Mouse (Mus musculus): ENCODE measurements around the gene Huwe1. TPM values are rescaled to one million over a fixed set of nuclear protein-coding genes. Genes with fewer than 3 reads are reported as not detected.

Gene Huwe1
- 79.4 and 86.2 TPM in 2 replicates for polyA plus RNA-seq (2016; fragmentation: Nextera tagmentation; extraction: Ambion mirVana)

DNA sequence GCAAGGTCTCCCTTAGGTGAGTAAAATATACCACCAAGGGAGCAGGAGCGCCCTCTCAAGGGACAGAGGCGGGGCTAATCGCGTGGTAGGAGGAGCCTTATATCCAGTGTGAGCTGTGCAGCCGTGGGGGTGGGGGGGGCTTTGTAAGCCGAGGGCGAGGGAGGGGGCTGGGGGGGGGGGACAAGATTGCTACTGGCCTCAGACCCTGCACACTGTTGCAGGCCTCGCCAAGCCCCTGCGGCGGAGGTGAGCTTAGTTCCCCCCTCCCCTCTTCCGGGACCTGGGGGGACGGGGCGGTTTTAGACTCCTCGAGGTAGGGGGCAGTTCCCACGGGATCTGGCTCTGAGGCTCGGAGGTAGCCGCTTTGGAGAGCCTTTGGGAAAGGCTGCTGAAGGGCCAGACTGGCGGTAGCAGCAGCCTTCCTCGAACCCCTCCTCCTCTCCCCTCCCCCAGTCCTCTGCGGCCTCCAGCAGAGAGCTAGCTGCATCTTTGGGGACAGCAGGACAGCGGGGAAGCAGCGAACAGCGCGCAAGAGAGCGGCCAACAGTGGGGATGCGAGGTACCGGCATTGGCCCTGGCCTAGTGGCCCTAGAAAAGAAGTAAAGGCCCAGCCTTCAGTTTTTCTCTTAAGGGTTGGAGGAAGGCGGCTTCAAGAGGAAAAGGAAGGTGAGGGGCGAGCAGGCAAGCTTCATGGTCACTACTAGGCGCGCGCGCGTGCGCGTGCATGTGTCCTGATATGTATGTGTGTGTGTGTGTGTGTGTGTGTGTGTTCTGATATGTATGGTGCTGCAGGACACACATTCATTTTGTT, at the start of gene Huwe1:
Gene Huwe1, plus strand, starts transcription at position 107 of the 811 bp plus-strand sequence.
- 23% methylated on average over 32 of the region's 36 CpGs for WGBS
- Histone ChIP-seq H3K27me3 (peaks cover 6% of the 10 kb centered on the region; the same call in 1 of the 2 replicates), H3K4me3 (peak within 1 kb of the TSS; percentile 55), H3K27ac (replicated peaks) (peak within 1 kb of the TSS; percentile 96), H3K36me3 (no peaks in the 10 kb centered on the region), H3K9me3 (no peaks in the 10 kb centered on the region), H3K4me1 (no peaks in the 10 kb centered on the region), H3K4me2 (replicated peaks) (peak within 1 kb of the TSS; percentile 45), H3K9ac (replicated peaks) (peak within 1 kb of the TSS; percentile 60)
- peak; percentile 70 for ATAC-seq (ENCODE audit: low FRiP score, low read depth)

DNA sequence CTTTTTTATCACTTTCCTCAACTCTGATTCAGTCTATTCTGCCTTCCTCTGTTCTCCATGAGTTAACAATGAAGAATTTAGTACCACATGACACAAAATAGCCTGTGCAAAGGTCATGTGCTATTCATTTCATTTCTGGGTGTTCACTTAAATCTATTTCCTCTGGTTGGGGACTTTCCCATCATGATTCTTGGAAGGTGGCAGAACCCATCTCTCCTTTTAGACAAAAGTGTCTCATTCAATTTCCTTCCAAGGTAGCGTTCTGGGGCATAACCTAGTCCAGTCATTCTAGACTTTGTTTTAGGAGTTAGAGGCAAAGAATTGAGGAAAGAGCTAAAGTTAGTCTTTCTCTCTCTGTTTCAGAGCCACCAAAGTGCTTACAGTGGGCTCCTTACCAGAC, 20.3 kb upstream of the Huwe1 start:
- Histone ChIP-seq H3K36me3 (no peaks in the 10 kb centered on the region), H3K27me3 (no peaks in the 10 kb centered on the region), H3K4me2 (replicated peaks) (no peak overlapping the region), H3K9ac (replicated peaks) (no peak overlapping the region), H3K9me3 (no peaks in the 10 kb centered on the region), H3K27ac (replicated peaks) (no peak overlapping the region), H3K4me1 (no peaks in the 10 kb centered on the region), H3K4me3 (no peak overlapping the region)
- 92% methylated on average over 1 of the region's 1 CpGs for WGBS
- no peak for ATAC-seq (ENCODE audit: low FRiP score, low read depth)

DNA sequence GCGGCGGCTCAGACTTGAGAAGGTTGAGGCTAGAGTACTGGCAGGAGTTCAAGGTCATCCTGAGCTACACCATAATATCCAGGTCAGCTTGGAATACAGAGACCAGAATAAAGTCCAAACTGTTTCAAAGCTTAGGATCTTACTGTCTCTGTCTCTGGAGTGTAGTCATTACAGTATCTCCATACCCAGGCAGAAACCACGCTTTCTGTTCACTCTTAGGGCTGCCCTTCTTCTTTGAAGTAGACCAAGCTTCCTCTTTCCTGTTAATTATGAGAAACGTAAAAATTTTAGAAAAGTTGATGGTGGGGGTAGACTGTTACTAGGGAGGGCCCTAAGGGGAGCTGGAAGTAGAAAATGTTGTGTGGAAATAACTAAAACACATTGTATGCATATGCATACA, 17.7 kb upstream of the Huwe1 start:
- no peak overlapping the region for H3K9ac ChIP-seq (replicated peaks)
- H3K36me3 ChIP-seq = no peaks in the 10 kb centered on the region
- no peak overlapping the region for H3K27ac ChIP-seq (replicated peaks)
- WGBS = 86% methylated on average over 4 of the region's 4 CpGs
- no peak overlapping the region for H3K4me3 ChIP-seq
- no peaks in the 10 kb centered on the region for H3K27me3 ChIP-seq
- H3K4me2 ChIP-seq (replicated peaks) = no peak overlapping the region
- H3K9me3 ChIP-seq = no peaks in the 10 kb centered on the region
- no peaks in the 10 kb centered on the region for H3K4me1 ChIP-seq
- ATAC-seq (ENCODE audit: low FRiP score, low read depth) = no peak

DNA sequence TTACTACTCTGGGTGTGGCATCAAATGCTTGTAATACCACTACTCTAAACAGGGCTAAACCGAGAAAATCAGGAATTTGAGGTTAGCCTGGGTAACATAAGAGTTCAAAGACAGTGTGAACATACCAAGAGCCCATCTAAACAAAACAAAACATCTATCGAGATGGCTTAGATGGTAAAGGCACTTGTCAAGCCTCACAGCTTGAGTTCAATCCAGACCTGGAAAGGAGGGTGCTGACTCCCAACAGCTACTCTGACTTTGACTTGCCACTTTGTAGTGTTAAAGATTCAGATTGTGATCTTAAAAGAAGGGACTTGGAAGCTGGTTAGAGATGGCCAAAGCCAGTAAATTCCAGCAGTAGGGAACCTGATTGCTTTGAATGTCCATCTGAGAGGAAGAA, 7.8 kb upstream of the Huwe1 start:
- WGBS = 71% methylated on average over 2 of the region's 2 CpGs
- H3K36me3 ChIP-seq = no peaks in the 10 kb centered on the region
- no peak for ATAC-seq (ENCODE audit: low FRiP score, low read depth)
- H3K9ac ChIP-seq (replicated peaks) = no peak overlapping the region
- H3K4me1 ChIP-seq = no peaks in the 10 kb centered on the region
- H3K27ac ChIP-seq (replicated peaks) = no peak overlapping the region
- H3K4me2 ChIP-seq (replicated peaks) = no peak overlapping the region
- H3K9me3 ChIP-seq = no peaks in the 10 kb centered on the region
- no peaks in the 10 kb centered on the region for H3K27me3 ChIP-seq
- no peak overlapping the region for H3K4me3 ChIP-seq

DNA sequence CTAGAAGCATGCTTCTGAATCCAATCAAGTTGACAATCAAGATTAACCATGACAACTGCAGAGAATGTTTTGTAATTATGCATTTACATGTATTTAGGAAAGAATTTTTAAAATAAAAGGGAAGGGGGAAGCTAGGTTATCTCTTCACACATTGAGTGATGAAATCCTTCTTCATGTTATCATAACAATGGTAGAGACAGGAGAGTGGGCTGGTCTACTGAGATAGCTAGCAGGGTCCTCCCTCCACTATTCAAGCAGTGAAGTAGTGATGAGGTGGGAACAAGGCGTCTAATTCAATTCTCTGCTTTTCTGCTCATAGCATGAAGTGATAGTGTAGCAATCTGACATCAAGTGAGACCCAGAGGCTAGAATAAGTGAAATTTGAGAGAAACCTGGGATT, 2.6 kb upstream of the Huwe1 start:
- Histone ChIP-seq H3K27me3 (peaks cover 6% of the 10 kb centered on the region; the same call in 1 of the 2 replicates), H3K4me3 (no peak overlapping the region), H3K4me1 (no peaks in the 10 kb centered on the region), H3K9ac (replicated peaks) (no peak overlapping the region), H3K4me2 (replicated peaks) (no peak overlapping the region), H3K27ac (replicated peaks) (no peak overlapping the region), H3K9me3 (no peaks in the 10 kb centered on the region), H3K36me3 (no peaks in the 10 kb centered on the region)
- 81% methylated on average over 1 of the region's 1 CpGs for WGBS
- ATAC-seq (ENCODE audit: low FRiP score, low read depth) = no peak

DNA sequence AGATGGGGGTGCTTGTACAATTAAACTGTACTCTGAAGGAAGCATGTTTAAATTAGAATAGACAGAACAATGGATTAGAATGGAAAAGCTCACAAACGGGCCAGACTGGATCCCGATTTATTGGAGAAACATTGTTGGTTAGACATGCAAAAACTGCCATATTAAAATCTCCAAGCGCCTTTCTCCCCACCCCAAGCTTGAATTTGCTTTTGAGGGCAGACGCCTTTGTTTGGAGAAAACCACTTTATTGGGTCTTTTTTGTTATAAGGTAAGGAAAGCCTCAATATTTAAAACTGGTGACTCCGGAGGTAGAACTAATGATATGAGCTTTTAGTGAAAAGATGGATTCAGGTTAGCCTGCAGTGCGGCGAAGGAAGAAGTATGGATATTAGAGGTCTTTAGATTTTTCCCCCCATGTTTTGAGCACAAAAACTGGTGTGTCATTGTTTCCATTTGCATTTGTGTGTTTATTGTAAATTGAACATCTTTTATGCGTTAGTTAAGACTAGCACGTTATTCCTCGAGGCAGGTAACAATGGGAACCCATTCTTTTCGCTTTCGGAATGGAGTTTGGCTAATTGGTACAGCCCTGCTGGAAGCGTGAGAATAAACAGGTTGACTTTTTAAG, 1.8 kb downstream of the Huwe1 start:
- Histone ChIP-seq H3K27ac (replicated peaks) (peak overlapping the region; percentile 91), H3K9ac (replicated peaks) (peak overlapping the region; percentile 59), H3K27me3 (peaks cover 6% of the 10 kb centered on the region; the same call in 1 of the 2 replicates), H3K4me1 (no peaks in the 10 kb centered on the region), H3K9me3 (no peaks in the 10 kb centered on the region), H3K4me2 (replicated peaks) (peak overlapping the region; percentile 49), H3K36me3 (no peaks in the 10 kb centered on the region), H3K4me3 (peak overlapping the region; percentile 43)
- no peak for ATAC-seq (ENCODE audit: low FRiP score, low read depth)
- WGBS = 32% methylated on average over 13 of the region's 13 CpGs

DNA sequence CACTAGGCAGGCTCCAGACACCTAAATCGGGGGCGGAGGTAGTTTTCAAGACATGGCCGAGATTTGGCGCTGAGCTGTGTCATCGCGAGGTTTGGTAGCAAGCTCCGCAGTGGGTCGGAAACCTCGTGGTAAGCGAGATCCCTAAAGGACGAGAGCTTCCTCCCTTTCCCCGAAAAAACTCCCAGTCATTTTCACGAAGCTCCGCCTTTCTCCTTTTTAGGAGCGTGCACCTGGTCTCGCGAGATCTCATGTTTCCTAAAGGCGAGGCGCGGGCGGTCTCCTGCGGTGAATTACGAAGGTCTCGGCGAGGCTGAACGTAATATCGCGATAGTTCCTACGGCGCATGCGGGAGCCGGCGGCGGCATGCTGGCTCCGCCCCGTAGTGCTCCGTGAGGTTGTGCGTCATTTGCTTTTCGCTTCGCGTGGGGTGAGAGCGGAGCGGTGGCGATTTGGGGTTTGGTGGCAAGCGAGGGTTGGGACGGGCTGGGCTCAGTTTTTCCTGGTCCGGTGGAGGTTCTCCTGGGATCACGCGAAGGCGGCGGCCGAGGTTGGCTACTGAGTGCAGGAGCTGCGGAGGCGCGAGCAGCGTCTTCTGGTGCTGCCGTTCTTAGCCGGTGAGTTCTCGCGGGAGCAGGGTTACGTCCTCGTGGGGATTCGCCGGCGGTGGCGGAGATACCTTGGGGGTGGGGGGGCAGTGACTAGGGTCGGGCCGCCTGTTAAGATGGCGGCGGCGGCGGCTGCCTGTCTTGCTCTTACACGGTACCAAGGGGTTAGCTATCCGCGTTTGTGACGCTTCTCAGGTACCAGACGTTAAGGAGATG, 2.6 kb downstream of the Huwe1 start:
- Histone ChIP-seq H3K27ac (replicated peaks) (peak overlapping the region; percentile 91), H3K4me3 (peak overlapping the region; percentile 56), H3K4me2 (replicated peaks) (peak overlapping the region; percentile 59), H3K9ac (replicated peaks) (peak overlapping the region; percentile 60), H3K4me1 (no peaks in the 10 kb centered on the region), H3K36me3 (no peaks in the 10 kb centered on the region), H3K9me3 (no peaks in the 10 kb centered on the region), H3K27me3 (peaks cover 4% of the 10 kb centered on the region; the same call in 1 of the 2 replicates)
- ATAC-seq (ENCODE audit: low FRiP score, low read depth) = peak; percentile 84
- WGBS = 23% methylated on average over 70 of the region's 77 CpGs

DNA sequence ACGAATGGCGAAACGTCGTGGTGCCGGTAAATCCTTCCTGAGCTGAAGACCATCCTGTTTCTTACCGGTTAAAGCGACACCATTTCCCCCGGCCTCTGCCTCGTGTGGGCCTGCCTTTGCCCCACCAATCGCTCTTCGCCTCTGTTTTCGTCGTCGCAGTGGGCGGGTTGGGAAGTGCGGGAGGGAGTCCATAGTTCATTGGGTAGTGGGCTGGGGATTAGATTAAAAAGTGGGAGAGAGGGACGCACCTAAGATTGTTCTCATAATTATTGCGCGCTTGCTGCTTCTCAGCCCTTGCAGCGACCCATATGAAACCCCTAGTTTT, 3.1 kb downstream of the Huwe1 start:
- peak; percentile 35 for ATAC-seq (ENCODE audit: low FRiP score, low read depth)
- Histone ChIP-seq H3K4me2 (replicated peaks) (peak overlapping the region; percentile 59), H3K36me3 (no peaks in the 10 kb centered on the region), H3K9me3 (no peaks in the 10 kb centered on the region), H3K27me3 (peaks cover 3% of the 10 kb centered on the region; the same call in 1 of the 2 replicates), H3K9ac (replicated peaks) (peak overlapping the region; percentile 60), H3K27ac (replicated peaks) (peak overlapping the region; percentile 90), H3K4me1 (no peaks in the 10 kb centered on the region), H3K4me3 (peak overlapping the region; percentile 56)
- 30% methylated on average over 20 of the region's 20 CpGs for WGBS

DNA sequence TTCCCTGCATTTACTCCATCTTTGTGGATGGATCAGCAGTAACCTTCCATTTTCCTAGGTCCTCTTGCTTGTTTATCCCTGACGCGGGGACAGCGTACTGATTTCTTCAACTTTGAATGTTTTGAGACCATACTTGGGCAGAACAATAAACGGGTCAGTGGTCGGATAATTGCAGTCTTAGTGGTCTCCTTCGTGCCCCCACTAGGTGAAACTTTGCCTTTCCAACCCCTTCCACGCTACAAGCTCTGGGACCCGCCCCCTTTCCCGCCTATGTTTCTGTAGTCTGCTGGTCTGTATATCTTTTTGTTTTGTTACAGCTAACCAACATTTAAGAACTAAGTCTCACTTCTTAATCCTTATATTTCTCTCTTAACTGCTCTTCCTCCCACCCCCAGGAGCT, 3.8 kb downstream of the Huwe1 start:
- Histone ChIP-seq H3K4me2 (replicated peaks) (peak overlapping the region; percentile 59), H3K4me3 (peak overlapping the region; percentile 56), H3K4me1 (no peaks in the 10 kb centered on the region), H3K9me3 (no peaks in the 10 kb centered on the region), H3K27ac (replicated peaks) (0 out of 2 replicates have a peak overlapping the region, but pooled peaks have one; percentile 90), H3K36me3 (no peaks in the 10 kb centered on the region), H3K9ac (replicated peaks) (peak overlapping the region; percentile 60), H3K27me3 (peaks cover 3% of the 10 kb centered on the region; the same call in 1 of the 2 replicates)
- WGBS = 20% methylated on average over 9 of the region's 9 CpGs
- no peak for ATAC-seq (ENCODE audit: low FRiP score, low read depth)

DNA sequence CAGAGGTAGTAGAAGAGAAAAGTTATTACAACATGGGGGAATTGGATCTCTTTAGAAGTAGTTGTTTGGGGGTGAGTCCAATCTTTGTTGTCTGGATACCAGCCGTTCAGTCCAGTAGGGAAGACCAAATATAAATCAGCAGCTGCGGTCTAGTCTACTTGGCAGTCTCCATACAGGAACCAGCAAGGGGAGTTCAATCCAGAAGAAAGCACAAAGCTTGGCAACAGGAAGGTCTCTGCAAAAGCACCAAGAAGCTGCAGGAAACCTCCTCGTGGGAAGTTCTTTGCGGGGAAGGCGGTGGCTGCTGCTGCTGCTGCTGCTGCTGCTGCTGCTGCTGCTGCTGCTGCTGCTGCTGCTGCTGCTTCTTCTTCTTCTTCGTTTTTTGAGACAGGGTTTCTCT, 10.9 kb downstream of the Huwe1 start:
- Histone ChIP-seq H3K9ac (replicated peaks) (no peak overlapping the region), H3K27ac (replicated peaks) (no peak overlapping the region), H3K4me1 (no peaks in the 10 kb centered on the region), H3K4me3 (no peak overlapping the region), H3K4me2 (replicated peaks) (no peak overlapping the region), H3K9me3 (no peaks in the 10 kb centered on the region), H3K27me3 (peaks cover 5% of the 10 kb centered on the region), H3K36me3 (peaks cover 12% of the 10 kb centered on the region; the same call in 1 of the 2 replicates)
- WGBS = 64% methylated on average over 6 of the region's 6 CpGs
- ATAC-seq (ENCODE audit: low FRiP score, low read depth) = no peak

DNA sequence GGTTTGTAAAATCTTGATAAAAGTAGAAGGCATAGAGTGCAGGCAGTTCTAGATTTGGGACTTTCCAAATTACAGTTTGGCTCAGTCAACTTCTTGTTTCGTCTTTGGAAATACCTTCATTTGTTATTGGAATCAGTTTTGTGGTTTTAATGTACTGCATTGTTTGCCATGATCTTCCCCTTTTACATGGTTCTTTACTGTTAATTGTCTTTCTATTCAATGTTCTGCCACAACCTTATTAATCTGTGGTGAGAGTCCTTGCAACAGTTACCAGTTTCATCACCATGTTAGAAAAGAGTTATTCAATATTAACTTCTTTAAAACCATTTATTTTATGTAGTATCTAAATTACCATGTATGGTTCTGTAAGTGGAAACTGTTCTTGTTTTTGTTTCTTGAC, 13.0 kb downstream of the Huwe1 start:
- peaks cover 5% of the 10 kb centered on the region for H3K27me3 ChIP-seq
- H3K4me3 ChIP-seq = no peak overlapping the region
- no peaks in the 10 kb centered on the region for H3K4me1 ChIP-seq

DNA sequence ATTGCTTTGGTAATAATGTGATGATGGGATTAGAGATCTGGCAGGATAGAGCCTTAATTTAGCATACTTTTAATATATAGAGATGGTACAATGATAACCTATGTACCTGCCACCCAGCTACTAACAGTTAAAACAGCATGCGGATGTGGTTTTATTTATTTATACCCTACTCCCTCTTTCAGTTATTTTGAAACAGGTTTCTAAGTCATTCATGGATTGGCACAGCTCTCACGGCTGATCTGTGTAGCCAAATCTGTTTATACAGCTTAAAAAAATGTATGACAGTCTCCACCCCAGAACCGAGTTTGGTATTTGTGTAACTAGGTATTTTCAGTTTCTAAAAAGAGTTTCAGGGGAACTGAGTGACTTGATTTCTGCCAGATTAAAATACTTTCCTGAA, 17.1 kb downstream of the Huwe1 start:
- WGBS = 90% methylated on average over 3 of the region's 3 CpGs
- H3K9ac ChIP-seq (replicated peaks) = no peak overlapping the region
- H3K4me2 ChIP-seq (replicated peaks) = no peak overlapping the region
- no peaks in the 10 kb centered on the region for H3K9me3 ChIP-seq
- no peak overlapping the region for H3K27ac ChIP-seq (replicated peaks)
- no peaks in the 10 kb centered on the region for H3K4me1 ChIP-seq
- H3K27me3 ChIP-seq = no peaks in the 10 kb centered on the region
- no peak for ATAC-seq (ENCODE audit: low FRiP score, low read depth)
- H3K36me3 ChIP-seq = no peaks in the 10 kb centered on the region
- no peak overlapping the region for H3K4me3 ChIP-seq

More for the DNA sequence above, 13.0 kb downstream of the Huwe1 start:
- H3K27ac ChIP-seq (replicated peaks) = no peak overlapping the region
- H3K4me2 ChIP-seq (replicated peaks) = no peak overlapping the region
- H3K9me3 ChIP-seq = no peaks in the 10 kb centered on the region
- peaks cover 12% of the 10 kb centered on the region; the same call in 1 of the 2 replicates for H3K36me3 ChIP-seq
- H3K9ac ChIP-seq (replicated peaks) = no peak overlapping the region
- 79% methylated on average over 1 of the region's 1 CpGs for WGBS
- no peak for ATAC-seq (ENCODE audit: low FRiP score, low read depth)

All from midbrain, embryonic 12.5 days (tissue).